Mouse (Mus musculus) embryonic facial prominence, embryonic 13.5 days (tissue): ENCODE measurements around the gene Mtx2. TPM values are rescaled to one million over a fixed set of nuclear protein-coding genes. Genes with fewer than 3 reads are reported as not detected.

Experiments used
- ATAC-seq: fragments of 200-750 bp; cut with Nextera tagmentation; 2 replicates; pipeline ENCODE4 v1.8.0; 2017; ENCODE audit warnings: low read depth; ENCODE audit not compliant: insufficient number of reproducible peaks, insufficient read depth, low FRiP score, low TSS enrichment
- H3K27ac ChIP-seq: fragments of 300-500 bp; sonication (generic); 2 replicates; pipeline ENCODE4 v1.5.1; 2015; ENCODE audit warnings: moderate library complexity, mild to moderate bottlenecking, inconsistent platforms
- H3K27me3 ChIP-seq: fragments of 300-500 bp; sonication (generic); 2 replicates; pipeline ENCODE4 v1.6.1; 2015; ENCODE audit warnings: mild to moderate bottlenecking, inconsistent platforms
- H3K36me3 ChIP-seq: fragments of 300-500 bp; sonication (generic); 2 replicates; pipeline ENCODE4 v1.6.1; 2015; ENCODE audit warnings: mild to moderate bottlenecking, inconsistent platforms
- H3K4me1 ChIP-seq: fragments of 300-500 bp; sonication (generic); 2 replicates; pipeline ENCODE4 v1.6.1; 2015; ENCODE audit warnings: inconsistent platforms
- H3K4me2 ChIP-seq: fragments of 300-500 bp; sonication (generic); 2 replicates; pipeline ENCODE4 v1.6.1; 2015; ENCODE audit warnings: moderate library complexity, mild to moderate bottlenecking, inconsistent platforms
- H3K4me3 ChIP-seq: fragments of 300-500 bp; sonication (generic); 2 replicates; pipeline ENCODE4 v1.5.1; 2015; ENCODE audit warnings: mild to moderate bottlenecking, inconsistent platforms
- H3K9ac ChIP-seq: fragments of 300-500 bp; sonication (generic); 2 replicates; pipeline ENCODE4 v1.6.1; 2015; ENCODE audit warnings: mild to moderate bottlenecking, inconsistent platforms
- H3K9me3 ChIP-seq: fragments of 300-500 bp; sonication (generic); 2 replicates; pipeline ENCODE4 v1.6.1; 2016; ENCODE audit warnings: inconsistent platforms
- WGBS: fragments of 180-500 bp; shearing (Covaris S2); methylation state at CpG from one replicate; pipeline ENCODE4 v1.1.7; 2015; ENCODE audit warnings: mixed read lengths; 5-methylcytosine and 5-hydroxymethylcytosine counted together
- polyA plus RNA-seq: library from polyadenylated mRNA; unstranded; fragments of >200 nt; fragmentation: Nextera tagmentation; extraction: Ambion mirVana; gene quantifications from 2 replicates; pipeline ENCODE4 v1.2.1, GENCODE M21; 2015

The Mtx2 gene
- polyA plus RNA-seq, 1 experiment from 2014 or later, result 131 TPM

DNA sequence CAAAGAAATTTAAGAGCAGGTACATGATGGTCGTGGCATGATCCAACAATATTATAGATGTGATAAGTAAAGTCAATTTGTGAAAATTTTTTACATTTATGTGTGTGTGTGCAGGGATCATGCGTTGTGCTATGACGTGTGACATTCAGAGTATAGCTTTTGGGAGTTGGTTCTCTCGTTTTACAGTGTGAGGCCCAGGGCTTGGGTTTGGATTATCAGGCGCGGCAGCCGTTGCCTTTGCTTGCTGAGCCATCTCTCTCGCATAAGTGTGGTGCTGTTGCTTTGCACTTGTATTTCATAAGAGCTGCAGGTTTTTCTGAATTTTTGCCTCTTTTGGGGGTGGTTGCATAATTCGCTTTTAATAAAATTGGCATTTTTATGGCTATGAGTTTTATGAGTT, 48.4 kb downstream of the Mtx2 start:
- Histone ChIP-seq H3K27me3 (no peaks in the 10 kb centered on the region), H3K4me3 (no peak overlapping the region), H3K4me1 (no peaks in the 10 kb centered on the region), H3K36me3 (peaks cover 24% of the 10 kb centered on the region), H3K4me2 (no peak overlapping the region), H3K9me3 (no peaks in the 10 kb centered on the region), H3K27ac (no peak overlapping the region), H3K9ac (no peak overlapping the region)
- WGBS, result 92% methylated on average over 9 of the region's 9 CpGs
- ATAC-seq, result no peak

GRCm38 (mm10) chr2:74884357-74884756, 58.8 kb downstream of the Mtx2 start:
- Histone ChIP-seq H3K4me2 (no peak overlapping the region), H3K4me1 (0 out of 2 replicates have a peak, but pooled peaks cover 4% of the 10 kb centered on the region), H3K27ac (no peak overlapping the region), H3K36me3 (no peaks in the 10 kb centered on the region), H3K4me3 (no peak overlapping the region), H3K9me3 (no peaks in the 10 kb centered on the region), H3K27me3 (no peaks in the 10 kb centered on the region), H3K9ac (no peak overlapping the region)
- WGBS, result 95% methylated on average over 9 of the region's 9 CpGs
- no peak for ATAC-seq

DNA sequence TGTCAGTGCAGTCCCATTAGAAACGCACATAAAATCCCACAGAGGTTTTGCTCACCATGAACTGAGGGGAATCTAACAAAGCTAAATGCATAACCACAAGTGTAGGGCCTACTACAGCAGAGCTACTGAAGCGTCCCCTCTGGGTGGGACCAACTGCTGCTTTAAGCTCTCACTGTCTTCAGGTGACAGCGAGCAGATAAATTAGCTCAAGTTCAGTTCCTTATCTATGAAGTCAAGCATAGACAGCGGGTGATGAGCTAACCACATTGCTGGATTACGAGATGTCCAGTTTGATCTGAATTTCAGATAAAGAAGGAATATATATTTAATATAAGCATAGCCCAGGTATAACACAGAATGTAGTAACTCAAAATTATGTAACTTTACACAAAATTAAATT, 66.3 kb downstream of the Mtx2 start:
- no peaks in the 10 kb centered on the region for H3K9me3 ChIP-seq
- H3K36me3 ChIP-seq, result no peaks in the 10 kb centered on the region
- H3K9ac ChIP-seq, result no peak overlapping the region
- WGBS, result 72% methylated on average over 5 of the region's 5 CpGs
- no peaks in the 10 kb centered on the region for H3K27me3 ChIP-seq
- no peak overlapping the region for H3K4me3 ChIP-seq
- H3K4me2 ChIP-seq, result no peak overlapping the region
- peaks cover 16% of the 10 kb centered on the region for H3K4me1 ChIP-seq
- ATAC-seq, result no peak
- no peak overlapping the region for H3K27ac ChIP-seq

DNA sequence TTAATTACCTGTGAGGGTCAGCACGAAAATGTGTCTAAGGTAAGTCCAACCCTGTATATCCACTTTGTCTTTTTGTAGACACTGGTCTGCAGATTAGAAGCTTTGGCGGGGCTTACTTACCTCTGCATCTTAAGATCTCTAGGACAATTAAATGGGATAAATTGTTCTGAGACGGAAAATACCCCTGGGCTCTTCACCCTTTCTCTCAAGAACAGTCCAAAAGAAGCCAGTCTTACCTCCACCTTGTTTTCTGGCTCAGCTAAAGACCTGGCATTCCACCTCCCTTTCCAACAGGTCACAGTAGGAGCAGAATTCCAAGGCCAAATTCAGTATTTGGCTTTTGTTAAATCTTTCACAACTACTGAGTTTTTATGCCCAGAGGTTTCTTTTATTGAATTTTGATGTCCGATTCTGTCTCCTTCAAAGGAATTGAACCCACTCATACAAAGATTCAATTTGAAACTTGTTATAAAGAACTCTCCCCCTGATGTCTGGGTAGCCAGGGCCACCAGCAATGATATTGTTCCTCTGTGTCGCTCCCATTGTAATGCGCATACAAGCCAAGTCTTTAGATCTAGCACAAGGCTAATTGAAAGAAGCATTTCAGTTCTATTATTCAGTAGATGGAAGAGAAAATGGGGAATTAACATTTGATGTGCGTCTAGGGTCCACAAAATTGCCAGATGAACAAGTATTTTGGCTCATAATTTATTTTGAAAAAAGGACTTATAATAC, 67.4 kb downstream of the Mtx2 start:
- H3K36me3 ChIP-seq, result no peaks in the 10 kb centered on the region
- WGBS, result 72% methylated on average over 7 of the region's 7 CpGs
- H3K4me3 ChIP-seq, result no peak overlapping the region
- no peak overlapping the region for H3K9ac ChIP-seq
- no peak for ATAC-seq
- H3K9me3 ChIP-seq, result no peaks in the 10 kb centered on the region
- H3K27ac ChIP-seq, result no peak overlapping the region
- peaks cover 16% of the 10 kb centered on the region for H3K4me1 ChIP-seq
- H3K4me2 ChIP-seq, result no peak overlapping the region
- H3K27me3 ChIP-seq, result no peaks in the 10 kb centered on the region; the same call in 1 of the 2 replicates

DNA sequence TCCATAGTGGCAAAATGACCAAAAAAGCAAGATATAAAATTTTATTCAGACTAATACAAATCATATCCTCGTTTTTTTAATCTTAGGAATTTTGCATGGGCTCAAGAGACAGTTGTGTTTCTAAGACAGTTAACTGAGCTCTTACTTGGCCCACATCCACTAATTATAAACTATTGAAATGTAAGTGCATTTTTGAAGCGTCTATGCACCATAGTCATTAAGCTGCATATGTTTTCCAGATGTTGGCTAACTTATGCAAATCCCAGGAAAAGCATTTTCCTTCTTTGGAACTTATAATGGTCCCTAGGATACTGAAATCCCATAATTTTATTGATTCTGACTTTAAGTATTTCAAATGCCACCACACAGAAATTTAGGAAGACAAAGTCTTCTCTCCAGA, 68.5 kb downstream of the Mtx2 start:
- 28% methylated on average over 2 of the region's 2 CpGs for WGBS
- Histone ChIP-seq H3K36me3 (no peaks in the 10 kb centered on the region), H3K27me3 (no peaks in the 10 kb centered on the region; the same call in 1 of the 2 replicates), H3K27ac (peak overlapping the region; percentile 52), H3K4me3 (no peak overlapping the region), H3K4me2 (no peak overlapping the region), H3K9me3 (no peaks in the 10 kb centered on the region), H3K9ac (no peak overlapping the region), H3K4me1 (peaks cover 16% of the 10 kb centered on the region)
- no peak for ATAC-seq

DNA sequence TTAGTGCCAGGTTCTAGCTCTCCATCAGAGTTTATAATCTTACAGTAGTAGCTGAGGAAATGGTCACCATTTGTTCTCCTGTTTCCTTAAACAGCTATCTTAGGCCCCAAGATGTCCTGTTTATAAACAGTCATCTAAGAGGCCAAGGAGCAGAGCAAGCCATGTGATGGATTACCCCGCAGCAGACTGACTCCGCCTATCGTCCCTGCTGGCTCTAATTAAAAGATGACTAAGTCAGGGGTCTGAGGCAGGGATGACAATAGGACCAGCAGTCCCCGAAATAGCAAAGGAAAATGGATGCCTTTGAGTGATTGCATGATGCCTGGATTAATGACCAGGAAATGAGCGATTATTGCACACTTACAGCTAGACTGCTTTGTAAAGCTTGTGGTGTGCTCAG, 74.4 kb downstream of the Mtx2 start:
- Histone ChIP-seq H3K4me3 (no peak overlapping the region), H3K27ac (0 out of 2 replicates have a peak overlapping the region, but pooled peaks have one; percentile 16), H3K4me2 (no peak overlapping the region), H3K9me3 (no peaks in the 10 kb centered on the region), H3K4me1 (peaks cover 20% of the 10 kb centered on the region), H3K27me3 (no peaks in the 10 kb centered on the region; the same call in 1 of the 2 replicates), H3K36me3 (no peaks in the 10 kb centered on the region), H3K9ac (no peak overlapping the region)
- no peak for ATAC-seq
- 24% methylated on average over 5 of the region's 5 CpGs for whole genome bisulfite sequencing

DNA sequence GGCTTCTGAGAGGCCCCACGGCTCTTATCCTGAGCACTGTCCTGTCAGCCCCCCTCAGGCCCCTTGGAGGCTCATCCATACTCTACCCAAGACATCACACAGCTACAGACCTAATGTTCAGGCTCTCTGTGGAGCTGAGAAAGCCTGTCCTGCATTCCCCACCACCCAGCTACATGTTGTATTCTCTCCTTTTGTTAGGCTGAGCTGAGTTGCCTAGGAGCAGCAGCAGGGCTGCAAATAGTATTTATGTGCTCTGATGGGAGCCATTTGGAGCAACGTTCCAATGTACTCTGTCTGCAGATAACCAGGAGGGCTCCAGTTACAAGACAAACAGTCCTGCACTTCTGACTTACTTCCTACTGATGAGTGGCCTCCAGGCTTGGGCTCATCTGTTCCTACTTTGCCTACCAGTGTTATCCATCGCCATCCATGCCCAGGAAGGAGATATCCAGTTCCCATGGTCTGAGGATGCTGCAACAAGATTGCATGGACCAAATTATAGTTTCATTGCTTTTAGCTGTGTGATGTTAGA, 76.2 kb downstream of the Mtx2 start:
- no peak overlapping the region for H3K27ac ChIP-seq
- 20% methylated on average over 3 of the region's 3 CpGs for WGBS

DNA sequence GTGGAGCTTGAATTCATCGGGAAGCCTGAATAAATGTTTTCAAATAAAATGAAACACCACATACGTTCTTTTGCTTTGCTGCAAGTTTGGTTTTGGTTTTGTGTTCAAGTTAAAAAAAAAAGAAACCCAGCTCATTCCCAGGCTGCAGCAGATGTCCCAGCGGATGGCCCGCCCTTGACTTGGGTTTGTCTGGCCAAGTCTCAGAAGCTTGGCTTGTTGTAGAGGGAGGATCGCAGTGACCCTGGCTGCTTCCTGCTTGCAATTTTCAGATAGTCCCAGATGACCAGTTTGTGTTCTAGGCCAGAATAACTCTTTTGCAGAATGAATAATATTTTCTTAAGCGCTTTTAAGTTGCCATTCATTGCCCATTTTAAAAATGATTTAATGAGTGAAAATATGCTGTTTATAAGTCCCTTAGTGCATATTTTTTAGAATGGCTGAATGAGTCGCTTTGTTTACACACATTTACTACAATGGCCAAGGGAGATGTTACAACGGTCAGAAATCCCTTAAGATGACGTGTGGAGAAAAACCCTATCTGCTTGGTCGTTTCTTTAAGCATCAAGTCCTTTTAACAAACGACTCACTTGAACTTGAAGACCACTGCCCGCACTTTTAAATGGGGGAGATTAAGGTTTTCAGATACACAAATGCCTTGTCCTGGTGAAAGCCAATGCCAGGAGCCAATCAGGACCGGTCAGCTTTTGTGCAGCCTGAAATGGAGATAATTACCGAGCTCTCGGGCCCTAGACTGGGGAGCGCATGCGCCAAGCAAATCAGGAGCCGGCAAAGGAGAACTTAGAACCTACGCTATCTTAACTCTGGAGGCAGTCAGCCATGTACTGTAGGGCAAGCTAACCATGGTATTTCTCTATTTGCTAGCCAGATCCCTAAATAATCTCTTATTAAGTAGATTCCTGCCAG, 82.0 kb downstream of the Mtx2 start:
- Histone ChIP-seq H3K27ac (peak overlapping the region; percentile 64), H3K9ac (no peak overlapping the region), H3K4me3 (no peak overlapping the region), H3K4me2 (peak overlapping the region; percentile 18; the same call in 1 of the 2 replicates), H3K4me1 (peaks cover 12% of the 10 kb centered on the region), H3K9me3 (no peaks in the 10 kb centered on the region), H3K27me3 (no peaks in the 10 kb centered on the region), H3K36me3 (no peaks in the 10 kb centered on the region)
- WGBS, result 62% methylated on average over 19 of the region's 19 CpGs
- no peak for ATAC-seq

More for the DNA sequence above, 76.2 kb downstream of the Mtx2 start:
- Histone ChIP-seq H3K9me3 (no peaks in the 10 kb centered on the region), H3K4me3 (no peak overlapping the region), H3K36me3 (no peaks in the 10 kb centered on the region), H3K9ac (no peak overlapping the region), H3K27me3 (no peaks in the 10 kb centered on the region; the same call in 1 of the 2 replicates), H3K4me1 (peaks cover 21% of the 10 kb centered on the region), H3K4me2 (no peak overlapping the region)
- ATAC-seq, result no peak

DNA sequence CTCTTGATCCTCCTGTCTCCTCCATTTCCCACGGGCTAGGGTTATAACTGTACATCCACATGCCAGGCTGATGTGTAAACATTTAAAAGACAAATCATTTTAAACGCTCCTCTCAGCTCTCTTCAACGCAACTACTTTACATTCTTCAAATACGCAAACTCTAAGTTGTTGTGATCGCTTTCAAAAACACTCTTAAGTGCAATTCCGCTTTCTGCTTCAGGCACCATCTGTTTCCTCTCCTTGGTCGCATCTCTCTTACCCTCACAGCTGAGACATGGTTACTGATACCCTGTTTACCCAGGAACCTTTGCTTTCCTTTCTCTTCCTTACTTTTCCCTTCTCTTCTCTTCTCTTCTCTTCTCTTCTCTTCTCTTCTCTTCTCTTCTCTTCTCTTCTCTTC, 86.4 kb downstream of the Mtx2 start:
- Histone ChIP-seq H3K27me3 (no peaks in the 10 kb centered on the region), H3K9ac (no peak overlapping the region), H3K4me2 (no peak overlapping the region), H3K36me3 (no peaks in the 10 kb centered on the region), H3K4me1 (peaks cover 9% of the 10 kb centered on the region), H3K9me3 (no peaks in the 10 kb centered on the region), H3K4me3 (no peak overlapping the region), H3K27ac (no peak overlapping the region)
- WGBS, result 56% methylated on average over 7 of the region's 7 CpGs
- ATAC-seq, result no peak

DNA sequence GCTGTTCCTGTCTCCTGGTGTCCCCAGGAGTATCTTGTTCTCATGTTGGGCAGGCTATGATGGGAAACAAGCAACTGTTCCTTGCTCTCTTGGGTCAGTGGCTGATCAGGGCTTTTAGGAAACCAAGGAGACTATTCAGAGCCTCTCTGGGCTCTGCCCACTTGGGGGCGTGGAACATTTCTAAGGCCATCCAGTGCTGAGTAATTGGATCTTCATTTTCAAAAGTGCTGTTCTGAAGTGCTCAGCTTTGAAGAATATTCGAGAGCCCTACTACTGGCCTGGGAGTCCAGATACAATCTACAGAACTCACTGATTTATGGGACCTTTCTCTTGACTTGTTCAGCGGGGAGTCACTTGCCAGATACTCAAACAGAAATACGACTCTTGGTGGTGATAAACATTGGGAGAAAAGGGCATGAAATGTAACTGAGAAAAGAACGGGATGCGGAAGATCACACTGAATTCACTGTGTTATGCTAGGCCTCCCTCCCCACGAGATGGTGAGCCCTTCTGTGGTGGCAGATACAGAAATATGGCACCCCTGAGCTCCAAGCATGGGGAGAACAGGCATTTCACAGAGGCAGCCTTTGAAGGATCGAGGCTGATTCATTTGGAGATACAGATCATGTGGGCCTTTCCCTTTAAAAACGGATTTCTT, 92.4 kb downstream of the Mtx2 start:
- 56% methylated on average over 9 of the region's 9 CpGs for WGBS
- H3K4me1 ChIP-seq, result peaks cover 7% of the 10 kb centered on the region; the same call in 1 of the 2 replicates
- no peak overlapping the region for H3K27ac ChIP-seq
- no peaks in the 10 kb centered on the region for H3K9me3 ChIP-seq
- no peak overlapping the region for H3K9ac ChIP-seq
- no peak overlapping the region for H3K4me2 ChIP-seq
- H3K4me3 ChIP-seq, result no peak overlapping the region
- no peak for ATAC-seq
- H3K36me3 ChIP-seq, result no peaks in the 10 kb centered on the region
- H3K27me3 ChIP-seq, result no peaks in the 10 kb centered on the region
